Mouse (Mus musculus) embryonic fibroblast, embryonic 13.5 days (primary cell): Measurements from ENCODE around the gene Slc12a1.

Experiments
- CTCF ChIP-seq: IDR thresholded peaks from 2 replicates; pipeline ENCODE4 v1.5.1; 2011; ENCODE audit warnings: mild to moderate bottlenecking, control low read depth, low read length, moderate library complexity, borderline replicate concordance; ENCODE audit not compliant: insufficient read depth
- POLR2A ChIP-seq: IDR thresholded peaks from 2 replicates; pipeline ENCODE4 v1.6.1; 2011; ENCODE audit warnings: low read depth, mild to moderate bottlenecking, control low read depth, low read length, moderate library complexity

GRCm38 (mm10) chr2:125249339-125249738 is 97.0 kb downstream of the Slc12a1 start:
- TF ChIP-seq CTCF, result no peak
- no peak for TF ChIP-seq POLR2A
